Mouse (Mus musculus) spleen, postnatal 14 days (tissue): ENCODE results near the gene Tmprss9.

Experiments used
- DNase-seq, 2 experiments: peaks; one replicate each; pipeline ENCODE4 v3.0.0; 2021 to 2022; ENCODE audit warnings: low spot score in 2 of 2

Tmprss9 gene

GRCm38 (mm10) chr10:80887181-80887580, 15.5 kb downstream of the Tmprss9 start:
- DNase-seq: no peak

- DNase-seq: no peak
Observed at GRCm38 (mm10) chr10:80895100-80895499, 23.5 kb downstream of the Tmprss9 start.

GRCm38 (mm10) chr10:80895697-80896096, 24.0 kb downstream of the Tmprss9 start:
- no peak for DNase-seq

GRCm38 (mm10) chr10:80896581-80897485, 25.2 kb downstream of the Tmprss9 start:
- no peak for DNase-seq

GRCm38 (mm10) chr10:80897861-80898510, 26.3 kb downstream of the Tmprss9 start:
- DNase-seq: no peak

- no peak for DNase-seq
Observed at GRCm38 (mm10) chr10:80899074-80899473, 27.4 kb downstream of the Tmprss9 start.

GRCm38 (mm10) chr10:80899591-80900317, 28.1 kb downstream of the Tmprss9 start:
- no peak for DNase-seq

GRCm38 (mm10) chr10:80900318-80901247, 28.9 kb downstream of the Tmprss9 start, which contains the start of gene Timm13:
TSS of gene Timm13 (minus strand) at chr10:80900969.
- DNase-seq: peak; percentile 89 to 93

- no peak for DNase-seq
Observed at GRCm38 (mm10) chr10:80901409-80902272, 30.0 kb downstream of the Tmprss9 start.

GRCm38 (mm10) chr10:80902273-80902940, 30.8 kb downstream of the Tmprss9 start:
- DNase-seq: no peak

GRCm38 (mm10) chr10:80903282-80903681, 31.6 kb downstream of the Tmprss9 start:
- no peak for DNase-seq

GRCm38 (mm10) chr10:80904004-80904693, 32.5 kb downstream of the Tmprss9 start:
- no peak for DNase-seq

- no peak for DNase-seq
Observed at GRCm38 (mm10) chr10:80904709-80905108, 33.1 kb downstream of the Tmprss9 start.

GRCm38 (mm10) chr10:80909375-80910162, 37.9 kb downstream of the Tmprss9 start:
- no peak for DNase-seq

- DNase-seq: no peak
Observed at GRCm38 (mm10) chr10:80911354-80911753, 39.7 kb downstream of the Tmprss9 start.

GRCm38 (mm10) chr10:80911891-80912290, 40.2 kb downstream of the Tmprss9 start:
- DNase-seq: no peak

- no peak for DNase-seq
Observed at GRCm38 (mm10) chr10:80913364-80914011, 41.8 kb downstream of the Tmprss9 start.

- DNase-seq: no peak
Observed at GRCm38 (mm10) chr10:80914253-80914656, 42.6 kb downstream of the Tmprss9 start.
